Mouse (Mus musculus): ENCODE measurements around the gene Zfpl1. TPM values are rescaled to one million over a fixed set of nuclear protein-coding genes. Genes with fewer than 3 reads are reported as not detected.
"Not testable (repeated sequence)": the region's sequence is repeated elsewhere in the genome, so short reads cannot be mapped to it uniquely, and the experiment has no call there.

Gene Zfpl1
- total RNA-seq, 2 experiments from 2014 or later: 13.5 to 14.8 TPM

- DNase-seq (ENCODE audit: low spot score): peak; percentile 96
Observed at GRCm38 (mm10) chr19:6061021-6061533, 23.7 kb downstream of the Zfpl1 start, which contains the start of gene Znhit2. TSS of gene Znhit2 (plus strand) at chr19:6061192.

- no peak for DNase-seq (ENCODE audit: low spot score)
Observed at GRCm38 (mm10) chr19:6058966-6059365, 25.8 kb downstream of the Zfpl1 start.

GRCm38 (mm10) chr19:6058513-6058912 is 26.2 kb downstream of the Zfpl1 start:
- no peak for DNase-seq (ENCODE audit: low spot score)

GRCm38 (mm10) chr19:6057313-6058096 is 27.3 kb downstream of the Zfpl1 start, which contains the start of the genes Mrpl49 and Fau:
TSS of gene Mrpl49 (minus strand) at chr19:6057785.
TSS of gene Fau (plus strand) at chr19:6057844.
- peak; percentile 98 for DNase-seq (ENCODE audit: low spot score)

- DNase-seq (ENCODE audit: low spot score): no peak
Observed at GRCm38 (mm10) chr19:6056696-6057095, 28.1 kb downstream of the Zfpl1 start.

GRCm38 (mm10) chr19:6054296-6054695 is 30.5 kb downstream of the Zfpl1 start:
- DNase-seq (ENCODE audit: low spot score): no peak

- DNase-seq (ENCODE audit: low spot score): no peak
Observed at GRCm38 (mm10) chr19:6052516-6052915, 32.2 kb downstream of the Zfpl1 start.

- DNase-seq (ENCODE audit: low spot score): no peak
Observed at GRCm38 (mm10) chr19:6048681-6049410, 35.9 kb downstream of the Zfpl1 start.

GRCm38 (mm10) chr19:6047899-6048166 is 36.9 kb downstream of the Zfpl1 start:
- no peak for DNase-seq (ENCODE audit: low spot score)

GRCm38 (mm10) chr19:6047154-6047898 is 37.4 kb downstream of the Zfpl1 start:
- peak; percentile 5 for DNase-seq (ENCODE audit: low spot score)

- DNase-seq (ENCODE audit: low spot score): peak; percentile 92
Observed at GRCm38 (mm10) chr19:6046294-6047153, 38.2 kb downstream of the Zfpl1 start, which contains the start of gene Syvn1. TSS of gene Syvn1 (plus strand) at chr19:6046576.

- DNase-seq (ENCODE audit: low spot score): no peak
Observed at GRCm38 (mm10) chr19:6045366-6046293, 39.1 kb downstream of the Zfpl1 start.

- not testable (repeated sequence) for DNase-seq (ENCODE audit: low spot score)
Observed at GRCm38 (mm10) chr19:6044102-6044501, 40.7 kb downstream of the Zfpl1 start.

GRCm38 (mm10) chr19:6042293-6042692 is 42.5 kb downstream of the Zfpl1 start:
- no peak for DNase-seq (ENCODE audit: low spot score)

- DNase-seq (ENCODE audit: low spot score): no peak
Observed at GRCm38 (mm10) chr19:6040002-6040401, 44.8 kb downstream of the Zfpl1 start.

GRCm38 (mm10) chr19:6038326-6038725 is 46.4 kb downstream of the Zfpl1 start:
- no peak for DNase-seq (ENCODE audit: low spot score)

- no peak for DNase-seq (ENCODE audit: low spot score)
Observed at GRCm38 (mm10) chr19:6037695-6038094, 47.1 kb downstream of the Zfpl1 start.

- DNase-seq (ENCODE audit: low spot score): no peak
Observed at GRCm38 (mm10) chr19:6035966-6036585, 48.7 kb downstream of the Zfpl1 start.
